ENCODE assay signal across 8 mouse cellular contexts in genomic region chr2:129296671-129297588, GRCm38 (mm10). TPM values are rescaled to one million over a fixed set of nuclear protein-coding genes. Genes with fewer than 3 reads are reported as not detected.
DNase-seq lines count a peak whose midpoint lies in the region; ATAC-seq lines count a peak whose summit lies in the region.

TSS of gene Ckap2l (minus strand) at chr2:129297212.

- peak within 1 kb of the TSS; percentile 89 for H3K9ac ChIP-seq in kidney, embryonic 15.5 days

- peak within 1 kb of the TSS; percentile 95 for H3K27ac ChIP-seq in heart, embryonic 10.5 days
- peak within 1 kb of the TSS; percentile 86 for H3K27ac ChIP-seq in kidney, embryonic 15.5 days

- H3K4me2 ChIP-seq in kidney, embryonic 15.5 days, result peak within 1 kb of the TSS; percentile 77

- peak; percentile 97 to 98 for DNase-seq in B cell, adult 2 months
- DNase-seq in brain, adult 2 months (ENCODE audit: low read depth, low spot score), result peak; percentile 99
- peak; percentile 99 for DNase-seq in heart, embryonic 10.5 days (ENCODE audit: low spot score)
- peak; percentile 95 for DNase-seq in liver
- peak; percentile 96 for DNase-seq in spleen, postnatal 4 days (ENCODE audit: low spot score in 2 of 2)

- H3K27me3 ChIP-seq in heart, embryonic 10.5 days (ENCODE audit: insufficient read depth, poor library complexity, severe bottlenecking), result peaks cover 4% of the 10 kb centered on the region; the same call in 1 of the 2 replicates
- H3K27me3 ChIP-seq in kidney, embryonic 15.5 days, result peaks cover 5% of the 10 kb centered on the region; the same call in 1 of the 2 replicates

- H3K4me3 ChIP-seq in heart, embryonic 10.5 days, result peak within 1 kb of the TSS; percentile 92
- peak within 1 kb of the TSS; percentile 96 for H3K4me3 ChIP-seq in kidney, embryonic 15.5 days (replicated peaks)

- H3K4me1 ChIP-seq in heart, embryonic 10.5 days, result peaks cover 19% of the 10 kb centered on the region
- H3K4me1 ChIP-seq in kidney, embryonic 15.5 days, result peaks cover 20% of the 10 kb centered on the region

- peak; percentile 94 for ATAC-seq in erythroblast, adult 5-6 weeks (replicated peaks; ENCODE audit: low FRiP score, poor library complexity, severe bottlenecking)
- peak; percentile 100 for ATAC-seq in kidney, embryonic 15.5 days (replicated peaks; ENCODE audit: low FRiP score)
- ATAC-seq in monocyte, adult 5-6 weeks (replicated peaks; ENCODE audit: insufficient number of reproducible peaks, low FRiP score, low TSS enrichment, poor library complexity, severe bottlenecking), result peak; percentile 99

- under 1% methylated on average over 50 of the region's 50 CpGs for WGBS in heart, embryonic 10.5 days
- WGBS in kidney, embryonic 15.5 days, result under 1% methylated on average over 50 of the region's 50 CpGs

- peaks cover 12% of the 10 kb centered on the region for H3K36me3 ChIP-seq in heart, embryonic 10.5 days
- H3K36me3 ChIP-seq in kidney, embryonic 15.5 days, result peaks cover 12% of the 10 kb centered on the region

- no peaks in the 10 kb centered on the region for H3K9me3 ChIP-seq in heart, embryonic 10.5 days
- no peaks in the 10 kb centered on the region for H3K9me3 ChIP-seq in kidney, embryonic 15.5 days (replicated peaks)

RNA-seq across cellular contexts. Expression of gene Ckap2l, which starts in this region (rescaled TPM):
- 47.4 and 54.4 TPM in 2 replicates for total RNA-seq in erythroblast, adult 5-6 weeks (2015; ENCODE audit: low replicate concordance)
- 23.1 and 26.3 TPM in 2 replicates for total RNA-seq in erythroblast, adult 5-6 weeks (2017; ENCODE audit: low replicate concordance)
- 48.4 and 50.4 TPM in 2 replicates for polyA plus RNA-seq in heart, embryonic 10.5 days (2016; fragmentation: Nextera tagmentation; extraction: Ambion mirVana)
- polyA plus RNA-seq in kidney, embryonic 15.5 days (2015; fragmentation: Nextera tagmentation; extraction: Ambion mirVana), result 46.4 and 49.5 TPM in 2 replicates
- total RNA-seq in monocyte, adult 5-6 weeks (2017), result 1.2 to 2.8 TPM (median 2.0 TPM) in 3 replicates

Comparison
In these comparisons a context has a peak if more than half of its experiments do, and no peak if none do; other contexts are left out.
1. Peak in every context shown above with its lines: DNase-seq, ATAC-seq, H3K4me3 ChIP-seq and H3K27ac ChIP-seq.